Mouse (Mus musculus): ENCODE data around the gene 1700122O11Rik.

GRCm38 (mm10) chr17:48004619-48005018, 33.5 kb downstream of the 1700122O11Rik start:
- no peak for TF ChIP-seq CTCF (IDR thresholded peaks at IDR 0.05)
- TF ChIP-seq EP300 (IDR thresholded peaks at IDR 0.05) = no peak

Measured in lung, postnatal 0 days (tissue).